Mouse (Mus musculus) heart, postnatal 4 days (tissue): ENCODE data around the gene Trim41. TPM values are rescaled to one million over a fixed set of nuclear protein-coding genes. Genes with fewer than 3 reads are reported as not detected.
"Not testable (repeated sequence)": the region's sequence is repeated elsewhere in the genome, so short reads cannot be mapped to it uniquely, and the experiment has no call there.

Experiments used
- DNase-seq: peaks from one replicate; pipeline ENCODE4 v3.0.0; 2021
- total RNA-seq, 2 experiments: library from RNA; stranded (reverse); gene quantifications; 2 replicates each; pipeline ENCODE4 v1.2.3; 2021

The Trim41 gene
- total RNA-seq, 2 experiments from 2014 or later, result 36.0 to 40.1 TPM

- peak; percentile 72 for DNase-seq
Measured at GRCm38 (mm10) chr11:48837310-48838180, 20.4 kb upstream of the Trim41 start.

- DNase-seq, result peak; percentile 41
Measured at GRCm38 (mm10) chr11:48836990-48837309, 19.8 kb upstream of the Trim41 start.

DNA sequence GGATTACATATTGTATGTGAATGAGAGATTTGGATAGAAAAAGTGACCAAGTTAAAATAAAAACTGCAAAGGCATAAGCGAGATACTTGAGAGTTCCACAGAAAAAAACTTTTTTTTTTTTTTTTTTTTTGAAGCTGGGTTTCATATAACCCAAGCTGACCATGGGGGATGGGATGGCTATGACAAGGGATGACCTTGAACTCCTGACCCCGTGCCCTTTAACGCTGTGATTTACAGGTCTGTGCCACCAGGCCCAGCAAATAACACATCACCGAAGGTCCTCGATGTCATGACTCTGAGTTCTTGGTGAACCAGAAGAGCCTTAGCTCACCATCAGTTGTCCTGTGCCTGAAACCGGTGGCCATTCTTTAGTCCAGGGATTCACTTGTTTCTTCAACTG, 18.8 kb upstream of the Trim41 start:
- DNase-seq, result no peak

DNA sequence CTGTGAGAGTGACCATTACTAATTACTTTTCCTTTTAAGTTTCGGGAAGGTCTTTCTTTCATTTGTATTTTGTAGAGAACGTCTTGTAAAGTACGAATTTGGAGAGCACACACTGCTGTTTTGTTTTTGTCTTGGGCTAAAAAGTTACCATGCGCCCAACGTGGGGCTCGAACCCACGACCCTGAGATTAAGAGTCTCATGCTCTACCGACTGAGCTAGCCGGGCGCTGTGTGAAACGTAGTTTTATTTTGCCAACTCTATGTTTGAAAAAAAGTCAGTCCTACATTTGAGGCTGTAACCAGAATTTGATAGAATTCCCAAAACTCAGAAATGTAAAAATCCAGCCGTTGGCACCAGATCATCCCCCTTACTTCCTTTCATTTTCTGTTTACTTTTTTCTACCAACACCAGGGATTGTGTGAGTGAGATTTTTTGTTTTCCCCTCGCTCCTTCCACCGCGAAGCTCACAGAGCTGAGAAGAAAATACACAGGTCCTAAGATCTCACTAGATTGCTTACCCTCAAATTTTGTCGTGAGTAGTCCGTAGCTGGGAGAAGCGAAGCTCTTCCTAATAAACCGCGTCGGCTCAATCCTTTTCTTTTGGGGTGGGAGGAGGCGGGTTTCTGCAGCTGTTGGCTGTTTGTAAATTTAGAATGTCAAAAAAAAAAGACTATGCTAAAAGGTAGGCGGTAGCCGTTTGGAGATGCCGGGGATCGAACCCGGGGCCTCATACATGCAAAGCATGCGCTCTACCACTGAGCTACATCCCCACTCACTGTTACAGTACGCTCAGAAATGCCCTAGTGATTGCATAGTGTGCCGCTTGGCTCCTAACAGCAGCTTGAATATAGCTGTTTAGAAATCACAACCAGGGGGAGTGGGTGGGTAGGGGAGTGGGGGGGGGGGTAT, 16.8 kb upstream of the Trim41 start:
- peak; percentile 93 for DNase-seq

DNA sequence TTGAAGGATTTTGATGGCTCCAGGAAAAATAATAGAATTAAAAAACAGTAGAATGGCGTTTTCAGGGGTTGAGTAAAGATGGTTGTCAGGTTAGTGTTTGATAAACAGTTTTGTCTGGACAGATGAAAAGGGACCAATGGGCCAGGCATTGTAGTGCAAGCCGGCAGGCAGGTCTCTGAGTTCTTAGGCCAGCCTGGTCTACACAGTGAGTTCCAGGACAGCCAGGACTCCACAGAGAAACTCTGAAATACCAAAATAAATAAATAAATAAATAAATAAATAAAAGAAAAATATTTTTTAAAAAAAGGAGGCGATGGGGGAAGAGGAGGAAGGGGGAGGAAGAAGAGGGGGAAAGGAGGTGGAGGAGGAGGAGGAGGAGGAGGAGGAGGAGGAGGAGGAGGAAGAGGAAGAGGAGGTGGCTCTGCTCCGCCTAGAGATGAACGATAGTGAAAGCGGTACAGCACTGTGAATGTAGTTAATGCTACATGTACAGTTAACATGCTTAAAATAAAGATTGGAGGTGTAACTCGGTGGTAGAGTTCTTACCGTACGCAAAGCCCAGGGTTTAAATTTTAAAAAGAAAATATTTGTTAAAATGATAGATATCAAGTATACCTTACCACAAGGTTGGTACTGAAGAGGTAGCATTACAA, 16.1 kb upstream of the Trim41 start:
- no peak for DNase-seq

- DNase-seq, result no peak
Measured at GRCm38 (mm10) chr11:48831273-48831672, 14.1 kb upstream of the Trim41 start.

DNA sequence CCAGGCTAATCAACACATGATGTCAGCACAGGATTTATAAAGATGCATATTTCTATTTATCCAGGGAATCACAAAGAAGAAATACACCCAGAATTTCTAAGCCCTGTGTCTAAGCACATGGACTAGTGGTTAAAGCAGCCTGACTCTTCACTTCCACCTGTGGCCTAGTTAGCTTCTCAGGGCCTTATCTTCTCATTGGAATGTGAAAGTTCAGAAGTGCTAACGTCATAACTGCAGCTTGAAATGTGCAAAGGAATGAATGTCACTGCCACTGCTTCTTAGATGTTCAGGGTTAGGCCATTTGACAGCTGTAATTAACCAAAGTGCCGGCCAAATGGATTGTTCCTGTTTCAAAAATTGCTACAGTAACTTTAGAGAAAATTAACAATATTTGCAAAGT, 13.1 kb upstream of the Trim41 start:
- no peak for DNase-seq

- no peak for DNase-seq
Measured at GRCm38 (mm10) chr11:48827926-48828325, 10.8 kb upstream of the Trim41 start.

DNA sequence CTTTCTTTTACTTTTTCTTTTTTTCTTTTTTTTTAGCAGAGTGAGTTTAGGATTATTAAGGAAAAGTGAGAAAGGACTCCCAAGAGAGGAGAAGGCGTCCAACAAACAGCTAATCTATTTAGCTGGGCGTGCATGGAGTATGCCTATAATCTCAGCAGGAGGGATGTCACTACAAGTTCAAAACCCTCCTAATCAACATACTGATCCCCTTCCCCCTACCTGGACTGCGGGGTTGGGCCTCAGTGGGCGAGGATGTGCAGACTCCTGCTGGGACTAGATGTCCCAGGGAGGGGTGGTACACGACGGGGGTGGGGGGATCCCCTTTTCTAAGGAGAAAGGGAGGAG, 9.6 kb upstream of the Trim41 start:
- DNase-seq, result no peak

DNA sequence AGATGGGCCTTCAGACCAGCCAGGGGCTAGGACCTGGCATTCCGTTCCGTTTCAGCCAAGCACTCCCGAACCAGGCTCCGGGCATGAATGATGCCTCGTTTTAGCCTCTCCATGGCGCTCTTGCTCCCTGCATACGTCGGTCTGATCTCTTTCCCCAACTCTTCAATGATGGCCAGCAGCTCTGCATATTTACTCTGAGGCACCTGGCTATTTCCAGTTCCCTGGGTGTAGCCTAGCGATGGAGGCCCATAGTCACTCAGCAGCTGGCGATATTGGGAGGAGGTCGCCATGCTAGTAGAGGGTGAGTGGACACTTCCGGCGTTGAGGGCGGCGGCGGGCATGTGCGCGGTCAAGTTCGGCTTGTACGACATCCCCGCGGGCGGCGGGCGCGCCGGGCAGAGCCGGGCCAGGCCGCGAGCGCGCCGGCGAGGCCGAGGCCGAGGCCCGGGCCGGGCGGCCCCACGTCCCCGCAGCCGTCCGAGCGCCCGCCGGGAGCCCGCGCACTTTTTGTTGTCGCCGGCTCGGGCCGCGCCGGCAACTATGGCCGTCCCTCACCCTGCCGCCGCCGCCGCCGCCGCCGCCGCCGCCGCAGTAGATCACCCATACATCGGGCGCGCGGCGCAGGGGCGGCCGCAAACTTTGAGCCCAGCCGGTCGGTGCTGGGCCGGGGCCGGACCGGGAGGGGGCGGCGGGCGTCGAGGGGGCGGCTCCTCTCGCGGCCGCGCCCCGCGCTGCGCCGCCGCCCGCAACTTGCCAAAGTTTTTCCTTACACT, 9.0 kb upstream of the Trim41 start, which contains the start of the genes Trim7 and Gm12184:
Trim7 (plus strand) TSS at position 162 of the 773 bp plus-strand sequence.
Gm12184 (minus strand) TSS at position 677 of the 773 bp plus-strand sequence.
- DNase-seq, result peak; percentile 37

DNA sequence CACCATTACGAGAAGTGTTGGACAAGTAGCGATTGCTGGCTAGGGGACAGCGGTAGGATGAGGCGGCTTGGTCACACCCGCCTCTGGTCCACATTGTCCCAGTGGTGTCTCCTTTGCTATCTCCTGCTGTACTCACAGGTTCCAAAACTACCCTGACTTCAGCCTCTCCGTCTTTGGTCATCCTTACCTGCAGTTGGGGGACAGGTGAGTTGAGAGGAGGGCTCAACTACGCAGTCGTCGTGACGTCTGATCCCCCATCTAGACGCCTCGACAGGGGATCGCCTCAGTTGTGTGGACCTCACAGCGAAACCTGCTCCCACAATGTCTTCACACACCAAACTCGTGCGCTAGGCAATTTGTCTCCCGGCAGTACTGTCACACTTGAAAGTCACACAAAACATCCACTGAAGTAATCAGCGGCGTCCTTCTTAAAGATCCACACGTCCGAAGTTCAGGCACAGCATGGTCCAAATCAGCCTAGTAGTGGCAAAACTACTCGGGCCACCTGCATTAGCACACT, 7.2 kb upstream of the Trim41 start:
- DNase-seq, result no peak

GRCm38 (mm10) chr11:48823536-48823972, 6.4 kb upstream of the Trim41 start:
- peak; percentile 70 for DNase-seq

DNA sequence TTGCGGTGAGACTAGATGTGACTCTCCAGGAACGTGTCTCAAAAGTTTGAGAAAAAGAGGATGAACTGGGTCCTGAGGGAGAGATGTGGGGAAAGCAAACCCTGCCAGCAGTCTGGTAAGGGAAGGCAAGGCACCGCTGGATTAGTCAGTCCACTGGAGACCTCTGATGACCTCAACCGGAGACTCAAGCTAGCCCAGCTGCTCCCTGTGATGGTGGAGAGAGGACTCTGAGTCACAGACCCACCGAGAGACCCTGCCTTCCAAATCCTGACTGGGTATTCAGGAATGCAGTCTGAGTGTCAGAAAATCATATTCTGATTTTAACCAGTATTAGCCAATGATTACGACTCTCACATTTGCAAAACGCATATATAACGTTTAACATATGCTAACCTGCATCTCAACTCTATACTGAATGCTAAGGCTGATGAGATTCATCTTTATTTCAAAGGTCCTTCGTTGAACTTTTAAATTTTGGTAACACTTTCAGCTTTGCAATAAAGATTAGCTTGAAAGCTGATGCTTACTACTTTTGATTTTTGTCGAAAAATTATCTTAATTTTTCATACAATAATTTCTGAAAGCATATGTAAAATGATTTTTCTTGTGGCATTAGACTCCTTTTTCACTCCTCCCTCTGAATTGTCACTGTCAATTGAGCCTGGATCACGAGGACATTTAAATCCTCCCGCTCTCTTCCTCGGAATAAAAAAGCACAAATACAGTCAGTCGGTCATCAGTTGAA, 5.8 kb upstream of the Trim41 start:
- DNase-seq, result no peak

GRCm38 (mm10) chr11:48821299-48821698, 4.1 kb upstream of the Trim41 start:
- DNase-seq, result not testable (repeated sequence)

DNA sequence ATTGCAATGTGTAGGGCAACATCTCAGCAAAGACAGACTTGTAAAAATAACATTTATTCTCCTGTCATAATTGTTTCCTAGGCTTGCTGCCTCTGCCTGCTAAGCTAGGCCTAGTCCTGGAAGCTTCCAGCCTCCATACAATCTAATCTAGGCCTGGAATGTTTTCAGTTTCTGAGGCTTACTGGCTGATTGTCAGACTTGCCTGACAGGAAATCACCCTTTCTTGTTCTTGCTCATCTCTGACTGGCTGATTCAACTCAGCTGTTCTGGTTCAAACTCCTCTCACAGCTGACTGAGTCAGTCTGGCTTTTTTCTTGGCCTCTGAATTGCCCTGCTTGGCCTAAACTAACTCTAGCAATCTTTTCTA, 3.1 kb upstream of the Trim41 start:
- DNase-seq, result no peak

DNA sequence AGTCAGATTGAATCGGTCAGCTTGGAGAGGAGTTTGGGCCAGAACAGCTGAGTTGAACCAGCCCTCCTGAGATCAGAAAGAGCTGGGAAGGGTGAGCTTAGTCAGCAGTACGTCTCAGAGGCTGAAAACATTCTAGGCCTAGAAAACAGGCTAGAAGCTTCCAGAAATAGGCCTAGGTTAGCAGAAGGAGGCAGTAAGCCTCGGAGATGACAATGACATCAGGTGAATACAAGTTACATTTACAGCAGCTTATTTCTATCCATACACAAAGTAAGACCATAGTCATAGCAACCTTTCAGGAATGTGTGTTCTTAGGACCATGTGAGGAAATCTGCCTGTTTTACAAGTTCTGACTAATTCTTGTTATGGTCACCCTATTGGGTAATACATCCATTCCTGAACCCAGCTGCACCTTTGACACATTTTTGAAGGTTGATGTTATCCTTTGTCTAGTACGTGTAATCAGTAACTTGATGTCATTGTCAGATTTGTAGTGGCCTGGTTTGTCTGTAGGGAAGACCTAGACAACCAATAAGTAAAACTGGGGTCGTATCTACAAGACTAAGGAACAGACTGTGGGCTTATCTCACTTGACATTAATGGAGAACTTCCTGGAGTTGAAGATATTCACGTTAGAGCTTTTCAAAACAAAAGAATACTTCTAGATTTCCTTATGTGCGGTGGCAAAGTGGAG, 2.6 kb upstream of the Trim41 start:
- DNase-seq, result no peak

- peak; percentile 86 for DNase-seq
Measured at GRCm38 (mm10) chr11:48818346-48818745, 1.2 kb upstream of the Trim41 start.

DNA sequence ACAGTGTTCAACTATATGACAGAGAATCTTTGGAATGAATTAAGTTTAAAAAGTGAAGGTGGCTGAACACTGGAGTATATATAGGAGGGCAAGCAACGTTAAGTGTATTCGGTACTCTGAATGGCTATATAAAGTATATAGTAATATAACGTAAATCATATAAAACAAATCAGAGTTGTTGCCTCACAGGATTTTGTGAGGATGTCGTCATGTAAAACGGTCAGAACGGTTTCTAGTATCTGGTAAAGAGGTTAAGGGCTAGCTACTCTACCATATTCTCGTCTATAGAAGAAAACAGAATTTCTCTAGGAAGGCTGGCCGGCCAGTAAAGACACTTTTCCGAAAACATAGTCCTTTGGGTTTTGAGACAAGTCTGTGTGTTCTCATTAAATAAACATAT, 641 bp upstream of the Trim41 start:
- DNase-seq, result no peak

GRCm38 (mm10) chr11:48816281-48816781, 822 bp downstream of the Trim41 start:
- peak; percentile 52 for DNase-seq

DNA sequence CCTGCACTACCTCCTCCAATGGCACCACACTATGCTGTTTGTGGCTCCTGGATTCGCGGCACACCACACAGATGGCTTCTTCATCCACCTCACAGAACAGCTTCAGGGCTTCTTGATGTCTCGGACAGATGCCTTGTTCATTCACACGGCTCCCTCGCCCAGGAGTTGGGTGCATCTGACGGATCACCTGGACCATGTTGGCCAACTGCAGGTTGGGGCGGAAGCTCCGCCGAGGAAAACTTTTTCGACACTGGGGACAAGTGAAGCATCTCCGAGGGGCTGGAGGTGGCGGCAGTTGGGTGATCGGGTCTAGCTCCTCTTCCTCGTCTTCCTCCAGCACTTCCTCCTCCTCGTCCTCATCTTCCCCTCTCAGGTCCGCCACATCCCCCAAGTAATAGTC, 1.3 kb downstream of the Trim41 start:
- no peak for DNase-seq
